Mouse (Mus musculus): ENCODE data around the gene Zmym4. TPM values are rescaled to one million over a fixed set of nuclear protein-coding genes. Genes with fewer than 3 reads are reported as not detected.
"Not testable (repeated sequence)": the region's sequence is repeated elsewhere in the genome, so short reads cannot be mapped to it uniquely, and the experiment has no call there.

The Zmym4 gene
- polyA plus RNA-seq, 1 experiment from 2014 or later: 28.0 TPM

- Histone ChIP-seq H3K9me3 (replicated peaks) (no peaks in the 10 kb centered on the region), H3K4me1 (no peaks in the 10 kb centered on the region), H3K36me3 (no peaks in the 10 kb centered on the region), H3K27me3 (ENCODE audit: low read depth, poor library complexity, severe bottlenecking) (no peaks in the 10 kb centered on the region), H3K27ac (no peak overlapping the region), H3K4me3 (no peak overlapping the region)
- 77% methylated on average over 3 of the region's 3 CpGs for WGBS
- DNase-seq (ENCODE audit: low spot score): no peak
Observed at GRCm38 (mm10) chr4:126983321-126983720, 15.4 kb upstream of the Zmym4 start.

- WGBS: 89% methylated on average over 3 of the region's 3 CpGs
- no peak overlapping the region for H3K4me3 ChIP-seq
- H3K9me3 ChIP-seq (replicated peaks): no peaks in the 10 kb centered on the region
- no peak overlapping the region for H3K27ac ChIP-seq
- H3K27me3 ChIP-seq (ENCODE audit: low read depth, poor library complexity, severe bottlenecking): no peaks in the 10 kb centered on the region
- no peak for DNase-seq (ENCODE audit: low spot score)
- no peaks in the 10 kb centered on the region for H3K36me3 ChIP-seq
- H3K4me1 ChIP-seq: no peaks in the 10 kb centered on the region
Observed at GRCm38 (mm10) chr4:126978706-126979105, 10.8 kb upstream of the Zmym4 start.

GRCm38 (mm10) chr4:126977467-126977866 lies 9.5 kb upstream of the Zmym4 start:
- Histone ChIP-seq H3K27me3 (ENCODE audit: low read depth, poor library complexity, severe bottlenecking) (no peaks in the 10 kb centered on the region), H3K4me1 (no peaks in the 10 kb centered on the region), H3K4me3 (no peak overlapping the region), H3K9me3 (replicated peaks) (no peaks in the 10 kb centered on the region), H3K36me3 (no peaks in the 10 kb centered on the region), H3K27ac (no peak overlapping the region)
- DNase-seq (ENCODE audit: low spot score): no peak

- peaks cover 9% of the 10 kb centered on the region for H3K36me3 ChIP-seq
- peak; percentile 67 for DNase-seq (ENCODE audit: low spot score)
- 1% methylated on average over 41 of the region's 53 CpGs for WGBS
- H3K27me3 ChIP-seq (ENCODE audit: low read depth, poor library complexity, severe bottlenecking): no peaks in the 10 kb centered on the region
- H3K4me3 ChIP-seq: peak overlapping the region; percentile 84
- peaks cover 9% of the 10 kb centered on the region for H3K4me1 ChIP-seq
- H3K9me3 ChIP-seq (replicated peaks): no peaks in the 10 kb centered on the region
- peak overlapping the region; percentile 99 for H3K27ac ChIP-seq
Observed at GRCm38 (mm10) chr4:126967241-126967863, 583 bp downstream of the Zmym4 start.

- Histone ChIP-seq H3K36me3 (peaks cover 39% of the 10 kb centered on the region), H3K4me1 (peaks cover 4% of the 10 kb centered on the region; the same call in 1 of the 2 replicates), H3K9me3 (replicated peaks) (no peaks in the 10 kb centered on the region), H3K4me3 (no peak overlapping the region), H3K27ac (no peak overlapping the region), H3K27me3 (ENCODE audit: low read depth, poor library complexity, severe bottlenecking) (no peaks in the 10 kb centered on the region)
- no peak for DNase-seq (ENCODE audit: low spot score)
Observed at GRCm38 (mm10) chr4:126958682-126959081, 9.3 kb downstream of the Zmym4 start.

GRCm38 (mm10) chr4:126958261-126958660 lies 9.7 kb downstream of the Zmym4 start:
- peaks cover 36% of the 10 kb centered on the region for H3K36me3 ChIP-seq
- H3K9me3 ChIP-seq (replicated peaks): no peaks in the 10 kb centered on the region
- no peak overlapping the region for H3K4me3 ChIP-seq
- 86% methylated on average over 2 of the region's 2 CpGs for WGBS
- no peak overlapping the region for H3K27ac ChIP-seq
- peaks cover 4% of the 10 kb centered on the region; the same call in 1 of the 2 replicates for H3K4me1 ChIP-seq
- H3K27me3 ChIP-seq (ENCODE audit: low read depth, poor library complexity, severe bottlenecking): no peaks in the 10 kb centered on the region
- DNase-seq (ENCODE audit: low spot score): no peak

GRCm38 (mm10) chr4:126957434-126957833 lies 10.5 kb downstream of the Zmym4 start:
- DNase-seq (ENCODE audit: low spot score): no peak
- H3K4me3 ChIP-seq: no peak overlapping the region
- peaks cover 4% of the 10 kb centered on the region; the same call in 1 of the 2 replicates for H3K4me1 ChIP-seq
- no peak overlapping the region for H3K27ac ChIP-seq
- no peaks in the 10 kb centered on the region for H3K9me3 ChIP-seq (replicated peaks)
- WGBS: 95% methylated on average over 3 of the region's 3 CpGs
- H3K36me3 ChIP-seq: peaks cover 36% of the 10 kb centered on the region
- H3K27me3 ChIP-seq (ENCODE audit: low read depth, poor library complexity, severe bottlenecking): no peaks in the 10 kb centered on the region

- H3K9me3 ChIP-seq (replicated peaks); H3K4me3 ChIP-seq; H3K27me3 ChIP-seq (ENCODE audit: low read depth, poor library complexity, severe bottlenecking); H3K27ac ChIP-seq; DNase-seq (ENCODE audit: low spot score); H3K4me1 ChIP-seq: not testable (repeated sequence)
- peaks cover 28% of the 10 kb centered on the region for H3K36me3 ChIP-seq
- WGBS: 92% methylated on average over 4 of the region's 4 CpGs
Observed at GRCm38 (mm10) chr4:126950801-126951200, 17.1 kb downstream of the Zmym4 start.

GRCm38 (mm10) chr4:126943421-126943820 lies 24.5 kb downstream of the Zmym4 start:
- peaks cover 68% of the 10 kb centered on the region for H3K36me3 ChIP-seq
- no peak for DNase-seq (ENCODE audit: low spot score)
- no peak overlapping the region for H3K4me3 ChIP-seq
- H3K27me3 ChIP-seq (ENCODE audit: low read depth, poor library complexity, severe bottlenecking): no peaks in the 10 kb centered on the region
- no peaks in the 10 kb centered on the region for H3K4me1 ChIP-seq
- 87% methylated on average over 3 of the region's 3 CpGs for WGBS
- H3K9me3 ChIP-seq (replicated peaks): no peaks in the 10 kb centered on the region
- no peak overlapping the region for H3K27ac ChIP-seq

GRCm38 (mm10) chr4:126942846-126943245 lies 25.1 kb downstream of the Zmym4 start:
- peaks cover 73% of the 10 kb centered on the region for H3K36me3 ChIP-seq
- H3K27ac ChIP-seq: no peak overlapping the region
- H3K27me3 ChIP-seq (ENCODE audit: low read depth, poor library complexity, severe bottlenecking): no peaks in the 10 kb centered on the region
- H3K4me1 ChIP-seq: no peaks in the 10 kb centered on the region
- no peaks in the 10 kb centered on the region for H3K9me3 ChIP-seq (replicated peaks)
- no peak for DNase-seq (ENCODE audit: low spot score)
- H3K4me3 ChIP-seq: no peak overlapping the region
- WGBS: 94% methylated on average over 3 of the region's 3 CpGs

- no peak overlapping the region for H3K27ac ChIP-seq
- peaks cover 47% of the 10 kb centered on the region for H3K36me3 ChIP-seq
- WGBS: 94% methylated on average over 1 of the region's 1 CpGs
Observed at GRCm38 (mm10) chr4:126927701-126928100, 40.2 kb downstream of the Zmym4 start.

GRCm38 (mm10) chr4:126889879-126890278 lies 78.1 kb downstream of the Zmym4 start:
- peaks cover 95% of the 10 kb centered on the region for H3K36me3 ChIP-seq

More at GRCm38 (mm10) chr4:126927701-126928100, 40.2 kb downstream of the Zmym4 start:
- no peak overlapping the region for H3K4me3 ChIP-seq
- no peaks in the 10 kb centered on the region for H3K4me1 ChIP-seq
- DNase-seq (ENCODE audit: low spot score): no peak
- H3K27me3 ChIP-seq (ENCODE audit: low read depth, poor library complexity, severe bottlenecking): no peaks in the 10 kb centered on the region
- H3K9me3 ChIP-seq (replicated peaks): no peaks in the 10 kb centered on the region

GRCm38 (mm10) chr4:126885953-126886352 lies 82.0 kb downstream of the Zmym4 start:
- DNase-seq (ENCODE audit: low spot score): no peak
- 55% methylated on average over 1 of the region's 1 CpGs for WGBS
- Histone ChIP-seq H3K27ac (no peak overlapping the region), H3K27me3 (ENCODE audit: low read depth, poor library complexity, severe bottlenecking) (no peaks in the 10 kb centered on the region), H3K4me1 (no peaks in the 10 kb centered on the region), H3K36me3 (peaks cover 82% of the 10 kb centered on the region), H3K4me3 (no peak overlapping the region), H3K9me3 (replicated peaks) (no peaks in the 10 kb centered on the region)

More at GRCm38 (mm10) chr4:126889879-126890278, 78.1 kb downstream of the Zmym4 start:
- Histone ChIP-seq H3K27ac (no peak overlapping the region), H3K4me1 (no peaks in the 10 kb centered on the region), H3K9me3 (replicated peaks) (no peaks in the 10 kb centered on the region), H3K27me3 (ENCODE audit: low read depth, poor library complexity, severe bottlenecking) (no peaks in the 10 kb centered on the region), H3K4me3 (no peak overlapping the region)
- no peak for DNase-seq (ENCODE audit: low spot score)
- 97% methylated on average over 8 of the region's 8 CpGs for WGBS

GRCm38 (mm10) chr4:126883602-126884001 lies 84.3 kb downstream of the Zmym4 start:
- 98% methylated on average over 5 of the region's 5 CpGs for WGBS
- Histone ChIP-seq H3K27me3 (ENCODE audit: low read depth, poor library complexity, severe bottlenecking) (no peaks in the 10 kb centered on the region), H3K9me3 (replicated peaks) (no peaks in the 10 kb centered on the region), H3K36me3 (peaks cover 82% of the 10 kb centered on the region), H3K4me1 (no peaks in the 10 kb centered on the region), H3K27ac (no peak overlapping the region), H3K4me3 (no peak overlapping the region)
- DNase-seq (ENCODE audit: low spot score): no peak

All from limb, embryonic 10.5 days (tissue).